Mouse (Mus musculus) heart, postnatal 25 days (tissue): ENCODE measurements at regions not wholly inside any gene's neighbourhood (a gene's known extent, or its start where the extent isn't known, plus 50 kb on each side); places are given as distances from the start of the nearest gene placed in this dataset.

Experiments
- DNase-seq: peaks from one replicate; pipeline ENCODE4 v3.0.0; 2022; ENCODE audit warnings: low spot score
- intact Hi-C: fragments of 180-260 bp; cut with DNase I; formaldehyde crosslinking; loops from one replicate; pipeline ENCODE4 v1.15.1; 2025

DNA sequence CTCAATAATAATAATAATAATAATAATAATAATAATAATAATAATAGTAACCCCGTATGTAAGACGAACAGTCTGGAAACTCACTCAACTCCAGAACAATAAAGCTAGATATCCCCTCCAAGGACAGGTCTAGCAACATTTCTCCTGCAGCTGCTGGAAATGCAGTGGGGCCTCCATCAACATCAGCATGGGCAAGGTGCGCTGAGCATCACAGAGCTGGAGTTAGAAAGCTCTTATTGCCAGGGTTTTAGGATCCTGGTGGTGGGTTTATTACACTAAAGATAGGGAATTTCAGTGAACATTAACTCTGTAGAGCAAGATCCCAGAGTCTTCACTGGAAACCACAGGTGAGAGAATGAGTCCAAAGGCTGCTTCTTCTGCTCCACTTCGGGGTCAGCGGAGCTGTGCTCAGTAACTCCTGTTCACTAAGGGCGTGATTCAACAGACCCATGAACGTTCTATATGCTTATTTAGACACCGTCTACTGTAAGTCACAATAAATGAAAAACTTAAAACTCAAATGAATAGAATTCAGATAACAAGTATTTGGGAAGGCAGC is 64.6 kb upstream of the Ube2e1 start:
- DNase-seq, result no peak
- intact Hi-C loops, result no loop called here

- DNase-seq, result no peak
- intact Hi-C loops, result no loop called here
Observed at GRCm38 (mm10) chr14:18394071-18394745, 62.5 kb upstream of the Ube2e1 start.

- DNase-seq, result no peak
- intact Hi-C loops, result no loop called here
Observed at GRCm38 (mm10) chr14:18391824-18392486, 60.3 kb upstream of the Ube2e1 start.

DNA sequence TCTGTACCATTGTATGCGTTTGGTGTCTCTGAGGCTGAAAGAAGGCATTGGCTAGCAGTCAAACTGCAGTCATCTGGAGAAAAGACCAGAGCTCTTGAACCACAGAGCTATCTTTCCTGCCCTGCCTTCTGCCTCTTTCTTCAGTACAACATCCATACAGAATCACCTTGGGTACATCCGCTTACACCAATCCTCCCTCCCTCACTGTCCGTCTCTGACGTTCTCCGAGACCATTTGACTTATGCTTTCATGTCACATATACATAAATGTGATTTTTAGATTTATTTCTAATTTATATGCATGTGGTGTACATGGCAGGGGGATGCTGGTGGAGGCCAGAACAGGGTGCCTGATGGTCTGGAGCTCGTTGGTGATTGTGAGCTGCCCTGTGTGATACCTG is 57.7 kb upstream of the Ube2e1 start:
- intact Hi-C loops, result no loop called here

GRCm38 (mm10) chr14:18385953-18386668 is 54.5 kb upstream of the Ube2e1 start:
- no peak for DNase-seq
- intact Hi-C loops, result no loop called here

More for the DNA sequence above, 57.7 kb upstream of the Ube2e1 start:
- no peak for DNase-seq
